Mouse (Mus musculus) forebrain, embryonic 13.5 days (tissue): ENCODE measurements around the gene Olfr503. TPM values are rescaled to one million over a fixed set of nuclear protein-coding genes. Genes with fewer than 3 reads are reported as not detected.
"Not testable (repeated sequence)": the region's sequence is repeated elsewhere in the genome, so short reads cannot be mapped to it uniquely, and the experiment has no call there.

Source experiments
- ATAC-seq: fragments of 200-750 bp; cut with Nextera tagmentation; 2 replicates; pipeline ENCODE4 v1.8.0; 2017
- H3K27ac ChIP-seq: fragments of 300-500 bp; sonication (generic); 2 replicates; pipeline ENCODE4 v1.5.1; 2015; ENCODE audit warnings: inconsistent platforms, mild to moderate bottlenecking, moderate library complexity
- H3K27me3 ChIP-seq: fragments of 300-500 bp; sonication (generic); 2 replicates; pipeline ENCODE4 v1.6.1; 2015; ENCODE audit warnings: mild to moderate bottlenecking, inconsistent platforms
- H3K36me3 ChIP-seq: fragments of 300-500 bp; sonication (generic); 2 replicates; pipeline ENCODE4 v1.6.1; 2015; ENCODE audit warnings: mild to moderate bottlenecking, inconsistent platforms; ENCODE audit not compliant: poor library complexity, severe bottlenecking
- H3K4me1 ChIP-seq: fragments of 300-500 bp; sonication (generic); 2 replicates; pipeline ENCODE4 v1.6.1; 2015; ENCODE audit warnings: inconsistent platforms
- H3K4me2 ChIP-seq: fragments of 300-500 bp; sonication (generic); 2 replicates; pipeline ENCODE4 v1.6.1; 2015; ENCODE audit warnings: inconsistent platforms, mild to moderate bottlenecking, moderate library complexity
- H3K4me3 ChIP-seq: fragments of 300-500 bp; sonication (generic); 2 replicates; pipeline ENCODE4 v1.5.1; 2015; ENCODE audit warnings: mild to moderate bottlenecking, inconsistent platforms
- H3K9ac ChIP-seq: fragments of 300-500 bp; sonication (generic); 2 replicates; pipeline ENCODE4 v1.6.1; 2015; ENCODE audit warnings: mild to moderate bottlenecking, inconsistent platforms
- H3K9me3 ChIP-seq: fragments of 300-500 bp; sonication (generic); replicated peaks from 2 replicates; pipeline ENCODE4 v1.6.1; 2016; ENCODE audit warnings: inconsistent platforms
- WGBS: fragments of 180-500 bp; shearing (Covaris S2); methylation state at CpG from one replicate; pipeline ENCODE4 v1.1.7; 2015; 5-methylcytosine and 5-hydroxymethylcytosine counted together
- polyA plus RNA-seq: library from polyadenylated mRNA; unstranded; fragments of >200 nt; fragmentation: Nextera tagmentation; extraction: Ambion mirVana; gene quantifications from 2 replicates; pipeline ENCODE4 v1.2.1, GENCODE M21; 2015

The Olfr503 gene
- polyA plus RNA-seq: not detected in 2 replicates

GRCm38 (mm10) chr7:108544227-108544626, at the start of gene Olfr503:
TSS of gene Olfr503 (plus strand) at chr7:108544527.
- H3K9me3 ChIP-seq, H3K27me3 ChIP-seq, H3K4me3 ChIP-seq, H3K4me1 ChIP-seq, H3K4me2 ChIP-seq, H3K9ac ChIP-seq, H3K36me3 ChIP-seq, H3K27ac ChIP-seq, ATAC-seq: not testable (repeated sequence)
- WGBS: 65% methylated on average over 1 of the region's 1 CpGs

- no peak within 1 kb of the TSS for H3K4me3 ChIP-seq
- H3K9ac ChIP-seq: no peak within 1 kb of the TSS
- H3K4me1 ChIP-seq: no peaks in the 10 kb centered on the region
- H3K4me2 ChIP-seq: no peak within 1 kb of the TSS
- H3K9me3 ChIP-seq: no peaks in the 10 kb centered on the region; the same call in 1 of the 2 replicates
- H3K27me3 ChIP-seq: no peaks in the 10 kb centered on the region
- no peaks in the 10 kb centered on the region for H3K36me3 ChIP-seq
- ATAC-seq: no peak
- no peak within 1 kb of the TSS for H3K27ac ChIP-seq
- WGBS: 88% methylated on average over 1 of the region's 1 CpGs
Observed at GRCm38 (mm10) chr7:108524965-108525364, 19.4 kb upstream of the Olfr503 start, which contains the start of gene Olfr502. TSS of gene Olfr502 (minus strand) at chr7:108525065.

- no peak for ATAC-seq
- Histone ChIP-seq H3K4me1 (no peaks in the 10 kb centered on the region), H3K27me3 (no peaks in the 10 kb centered on the region), H3K9ac (no peak overlapping the region), H3K27ac (no peak overlapping the region), H3K9me3 (no peaks in the 10 kb centered on the region), H3K36me3 (no peaks in the 10 kb centered on the region), H3K4me2 (no peak overlapping the region), H3K4me3 (no peak overlapping the region)
- 88% methylated on average over 13 of the region's 13 CpGs for WGBS
Observed at GRCm38 (mm10) chr7:108542416-108542815, 1.9 kb upstream of the Olfr503 start.

- 89% methylated on average over 1 of the region's 1 CpGs for WGBS
- Histone ChIP-seq H3K27ac (no peak within 1 kb of the TSS), H3K9ac (no peak within 1 kb of the TSS), H3K36me3 (no peaks in the 10 kb centered on the region), H3K27me3 (no peaks in the 10 kb centered on the region), H3K4me1 (no peaks in the 10 kb centered on the region), H3K4me3 (no peak within 1 kb of the TSS), H3K4me2 (no peak within 1 kb of the TSS), H3K9me3 (no peaks in the 10 kb centered on the region; the same call in 1 of the 2 replicates)
- ATAC-seq: no peak
Observed at GRCm38 (mm10) chr7:108565693-108566092, 21.4 kb downstream of the Olfr503 start, which contains the start of gene Olfr504. TSS of gene Olfr504 (minus strand) at chr7:108565793.

GRCm38 (mm10) chr7:108589797-108590196, 45.5 kb downstream of the Olfr503 start:
- H3K27me3 ChIP-seq: no peaks in the 10 kb centered on the region
- no peak overlapping the region for H3K4me2 ChIP-seq
- H3K4me3 ChIP-seq: no peak overlapping the region
- 94% methylated on average over 1 of the region's 1 CpGs for WGBS
- H3K36me3 ChIP-seq: no peaks in the 10 kb centered on the region
- no peak overlapping the region for H3K9ac ChIP-seq
- no peak for ATAC-seq
- no peaks in the 10 kb centered on the region for H3K4me1 ChIP-seq
- peaks cover 5% of the 10 kb centered on the region; the same call in 1 of the 2 replicates for H3K9me3 ChIP-seq
- H3K27ac ChIP-seq: no peak overlapping the region

Other genes starting within 250 kb of the Olfr503 start
- not detected in 2 replicates for gene Olfr491, start 231.1 kb upstream of the Olfr503 start, polyA plus RNA-seq
- not detected in 2 replicates for gene Olfr492, start 220.9 kb upstream of the Olfr503 start, polyA plus RNA-seq
- gene Olfr493, start 197.5 kb upstream of the Olfr503 start, polyA plus RNA-seq: not detected in 2 replicates
- gene Olfr494, start 179.2 kb upstream of the Olfr503 start, polyA plus RNA-seq: not detected in 2 replicates
- gene Olfr495, start 151.4 kb upstream of the Olfr503 start, polyA plus RNA-seq: not detected in 2 replicates
- gene Olfr497, start 124.1 kb upstream of the Olfr503 start, polyA plus RNA-seq: not detected in 2 replicates
- gene Olfr498, start 79.2 kb upstream of the Olfr503 start, polyA plus RNA-seq: not detected in 2 replicates
- not detected in 2 replicates for gene Olfr502, start 19.5 kb upstream of the Olfr503 start, polyA plus RNA-seq
- not detected in 2 replicates for gene Olfr504, start 21.3 kb downstream of the Olfr503 start, polyA plus RNA-seq
- not detected in 2 replicates for gene Olfr506, start 66.3 kb downstream of the Olfr503 start, polyA plus RNA-seq
- gene Olfr507, start 77.3 kb downstream of the Olfr503 start, polyA plus RNA-seq: not detected in 2 replicates
- not detected in 2 replicates for gene Olfr508, start 85.5 kb downstream of the Olfr503 start, polyA plus RNA-seq
- not detected in 2 replicates for gene Olfr509, start 107.4 kb downstream of the Olfr503 start, polyA plus RNA-seq
- not detected in 2 replicates for gene Olfr510, start 121.9 kb downstream of the Olfr503 start, polyA plus RNA-seq
- gene Olfr512, start 168.8 kb downstream of the Olfr503 start, polyA plus RNA-seq: not detected in 2 replicates
- not detected in 2 replicates for gene Olfr513, start 206.4 kb downstream of the Olfr503 start, polyA plus RNA-seq